Mouse (Mus musculus) embryonic facial prominence, embryonic 11.5 days (tissue): ENCODE measurements around the gene Sez6l. TPM values are rescaled to one million over a fixed set of nuclear protein-coding genes. Genes with fewer than 3 reads are reported as not detected.

Experiments
- ATAC-seq: fragments of 200-750 bp; cut with Nextera tagmentation; replicated peaks from 2 replicates; pipeline ENCODE4 v1.8.0; 2017; ENCODE audit warnings: low read depth; ENCODE audit not compliant: insufficient number of reproducible peaks, low FRiP score, low TSS enrichment
- DNase-seq: peaks from one replicate; pipeline ENCODE4 v3.0.0-alpha.2; 2015; ENCODE audit warnings: low spot score
- H3K27ac ChIP-seq: fragments of 300-500 bp; sonication (generic); replicated peaks from 2 replicates; pipeline ENCODE4 v1.5.1; 2014; ENCODE audit warnings: mild to moderate bottlenecking, low read depth, low read length, control low read depth
- H3K27me3 ChIP-seq: fragments of 300-500 bp; sonication (generic); 2 replicates; pipeline ENCODE4 v1.6.1; 2014; ENCODE audit warnings: mild to moderate bottlenecking, low read length, moderate library complexity, mixed read lengths; ENCODE audit not compliant: control insufficient read depth, insufficient read depth
- H3K36me3 ChIP-seq: fragments of 300-500 bp; sonication (generic); replicated peaks from 2 replicates; pipeline ENCODE4 v1.6.1; 2014; ENCODE audit warnings: low read depth, mild to moderate bottlenecking, low read length, moderate library complexity, mixed read lengths; ENCODE audit not compliant: control insufficient read depth, insufficient read depth
- H3K4me1 ChIP-seq: fragments of 300-500 bp; sonication (generic); 2 replicates; pipeline ENCODE4 v1.6.1; 2014; ENCODE audit warnings: low read length, mixed read lengths; ENCODE audit not compliant: control insufficient read depth, insufficient read depth
- H3K4me2 ChIP-seq: fragments of 300-500 bp; sonication (generic); 2 replicates; pipeline ENCODE4 v1.6.1; 2014; ENCODE audit warnings: low read depth, mild to moderate bottlenecking, control low read depth, low read length, moderate library complexity
- H3K4me3 ChIP-seq: fragments of 300-500 bp; sonication (generic); 2 replicates; pipeline ENCODE4 v1.5.1; 2014; ENCODE audit warnings: low read depth, low read length, control low read depth
- H3K9ac ChIP-seq: fragments of 300-500 bp; sonication (generic); replicated peaks from 2 replicates; pipeline ENCODE4 v1.6.1; 2014; ENCODE audit warnings: mild to moderate bottlenecking, control low read depth, low read length
- H3K9me3 ChIP-seq: fragments of 300-500 bp; sonication (generic); replicated peaks from 2 replicates; pipeline ENCODE4 v1.6.1; 2016; ENCODE audit warnings: mild to moderate bottlenecking, low read length, inconsistent platforms, mixed read lengths; ENCODE audit not compliant: control insufficient read depth
- WGBS: fragments of 180-500 bp; shearing (Covaris S2); extraction: QIAGEN DNeasy Blood & Tissue Kit; methylation state at CpG from one replicate; pipeline ENCODE4 v1.1.7; 2014; 5-methylcytosine and 5-hydroxymethylcytosine counted together
- polyA plus RNA-seq: library from polyadenylated mRNA; unstranded; fragments of >200 nt; fragmentation: Nextera tagmentation; extraction: Ambion mirVana; gene quantifications from 2 replicates; pipeline ENCODE4 v1.2.1, GENCODE M21; 2014

Gene Sez6l
- polyA plus RNA-seq, 1 experiment from 2014 or later = 0.48 TPM

GRCm38 (mm10) chr5:112409274-112409673 lies 167.7 kb downstream of the Sez6l start:
- Histone ChIP-seq H3K9me3 (no peaks in the 10 kb centered on the region), H3K4me2 (no peak overlapping the region), H3K27me3 (no peaks in the 10 kb centered on the region), H3K36me3 (no peaks in the 10 kb centered on the region), H3K4me3 (no peak overlapping the region), H3K9ac (no peak overlapping the region), H3K27ac (no peak overlapping the region), H3K4me1 (peaks cover 3% of the 10 kb centered on the region)
- 78% methylated on average over 5 of the region's 5 CpGs for WGBS
- ATAC-seq (no peak), DNase-seq (no peak)

GRCm38 (mm10) chr5:112406017-112406416 lies 171.0 kb downstream of the Sez6l start:
- H3K27ac ChIP-seq = no peak overlapping the region
- H3K4me3 ChIP-seq = no peak overlapping the region
- H3K27me3 ChIP-seq = no peaks in the 10 kb centered on the region
- ATAC-seq (no peak), DNase-seq (no peak)
- no peaks in the 10 kb centered on the region for H3K9me3 ChIP-seq
- H3K4me1 ChIP-seq = no peaks in the 10 kb centered on the region
- no peak overlapping the region for H3K4me2 ChIP-seq
- H3K9ac ChIP-seq = no peak overlapping the region
- H3K36me3 ChIP-seq = no peaks in the 10 kb centered on the region
- WGBS = 72% methylated on average over 3 of the region's 3 CpGs

GRCm38 (mm10) chr5:112402437-112402836 lies 174.5 kb downstream of the Sez6l start:
- WGBS = 71% methylated on average over 3 of the region's 3 CpGs
- Histone ChIP-seq H3K9ac (no peak overlapping the region), H3K27ac (no peak overlapping the region), H3K4me1 (no peaks in the 10 kb centered on the region), H3K36me3 (no peaks in the 10 kb centered on the region), H3K4me2 (no peak overlapping the region), H3K27me3 (no peaks in the 10 kb centered on the region), H3K9me3 (no peaks in the 10 kb centered on the region), H3K4me3 (no peak overlapping the region)
- ATAC-seq = no peak
- DNase-seq = no peak

- no peaks in the 10 kb centered on the region; the same call in 1 of the 2 replicates for H3K4me1 ChIP-seq
- H3K9ac ChIP-seq = no peak overlapping the region
- H3K4me3 ChIP-seq = no peak overlapping the region
- ATAC-seq (no peak), DNase-seq (peak; percentile 18)
- no peaks in the 10 kb centered on the region for H3K36me3 ChIP-seq
- no peaks in the 10 kb centered on the region for H3K9me3 ChIP-seq
- no peak overlapping the region for H3K4me2 ChIP-seq
- H3K27ac ChIP-seq = no peak overlapping the region
- no peaks in the 10 kb centered on the region for H3K27me3 ChIP-seq
- WGBS = 66% methylated on average over 10 of the region's 10 CpGs
Observed at GRCm38 (mm10) chr5:112399284-112399683, 177.7 kb downstream of the Sez6l start.

- Histone ChIP-seq H3K9me3 (no peaks in the 10 kb centered on the region), H3K4me1 (peaks cover 4% of the 10 kb centered on the region), H3K36me3 (no peaks in the 10 kb centered on the region), H3K9ac (no peak overlapping the region), H3K4me3 (no peak overlapping the region), H3K4me2 (no peak overlapping the region), H3K27ac (peak overlapping the region; percentile 61; the same call in 1 of the 2 replicates), H3K27me3 (no peaks in the 10 kb centered on the region)
- ATAC-seq = no peak
- DNase-seq = peak; percentile 73
- 52% methylated on average over 18 of the region's 18 CpGs for WGBS
Observed at GRCm38 (mm10) chr5:112396066-112396465, 180.9 kb downstream of the Sez6l start.

GRCm38 (mm10) chr5:112394779-112395443 lies 182.1 kb downstream of the Sez6l start, which contains the start of gene Asphd2:
Asphd2 (minus strand) TSS chr5:112394866.
- H3K4me2 ChIP-seq = peak within 1 kb of the TSS; percentile 87
- peak within 1 kb of the TSS; percentile 77 for H3K9ac ChIP-seq
- no peaks in the 10 kb centered on the region for H3K9me3 ChIP-seq
- 3% methylated on average over 23 of the region's 67 CpGs for whole genome bisulfite sequencing
- H3K27me3 ChIP-seq = no peaks in the 10 kb centered on the region
- ATAC-seq (peak; percentile 82), DNase-seq (peak; percentile 91)
- peak within 1 kb of the TSS; percentile 56 for H3K4me3 ChIP-seq
- H3K4me1 ChIP-seq = peaks cover 4% of the 10 kb centered on the region
- H3K27ac ChIP-seq = peak within 1 kb of the TSS; percentile 67
- no peaks in the 10 kb centered on the region; the same call in 1 of the 2 replicates for H3K36me3 ChIP-seq

- WGBS = under 1% methylated on average over 21 of the region's 28 CpGs
- ATAC-seq (peak; percentile 84), DNase-seq (no peak)
- no peaks in the 10 kb centered on the region; the same call in 1 of the 2 replicates for H3K36me3 ChIP-seq
- peak overlapping the region; percentile 56 for H3K4me3 ChIP-seq
- peak overlapping the region; percentile 87 for H3K4me2 ChIP-seq
- H3K9ac ChIP-seq = peak overlapping the region; percentile 77
- H3K4me1 ChIP-seq = peaks cover 4% of the 10 kb centered on the region
- H3K9me3 ChIP-seq = no peaks in the 10 kb centered on the region
- no peak overlapping the region for H3K27ac ChIP-seq
- no peaks in the 10 kb centered on the region for H3K27me3 ChIP-seq
Observed at GRCm38 (mm10) chr5:112394415-112394763, 182.6 kb downstream of the Sez6l start.

- Histone ChIP-seq H3K27me3 (no peaks in the 10 kb centered on the region), H3K4me1 (peaks cover 4% of the 10 kb centered on the region), H3K9ac (peak overlapping the region; percentile 77), H3K27ac (no peak overlapping the region), H3K4me2 (peak overlapping the region; percentile 87), H3K4me3 (peak overlapping the region; percentile 56), H3K9me3 (no peaks in the 10 kb centered on the region), H3K36me3 (no peaks in the 10 kb centered on the region; the same call in 1 of the 2 replicates)
- ATAC-seq (peak; percentile 12; the same call in 1 of the 2 replicates), DNase-seq (no peak)
- WGBS = 9% methylated on average over 18 of the region's 18 CpGs
Observed at GRCm38 (mm10) chr5:112393741-112394414, 183.1 kb downstream of the Sez6l start.
